Mouse (Mus musculus) heart, postnatal 0 days (tissue): ENCODE measurements at regions not wholly inside any gene's neighbourhood (a gene's known extent, or its start where the extent isn't known, plus 50 kb on each side); places are given as distances from the start of the nearest gene placed in this dataset.

Experiments
- ATAC-seq: fragments of 200-750 bp; cut with Nextera tagmentation; 2 replicates; pipeline ENCODE4 v1.8.0; 2017; ENCODE audit warnings: low read depth, moderate number of reproducible peaks, moderate library complexity; ENCODE audit not compliant: insufficient read depth
- DNase-seq: peaks from one replicate; pipeline ENCODE4 v3.0.0-alpha.2; 2016; ENCODE audit warnings: low spot score
- H3K27ac ChIP-seq: fragments of 300-500 bp; sonication (generic); 2 replicates; pipeline ENCODE4 v1.5.1; 2014; ENCODE audit warnings: low read depth, mild to moderate bottlenecking
- H3K27me3 ChIP-seq: fragments of 300-500 bp; sonication (generic); 2 replicates; pipeline ENCODE4 v1.6.1; 2014; ENCODE audit warnings: low read length, mixed read lengths; ENCODE audit not compliant: control insufficient read depth, insufficient read depth
- H3K36me3 ChIP-seq: fragments of 300-500 bp; sonication (generic); replicated peaks from 2 replicates; pipeline ENCODE4 v1.6.1; 2014; ENCODE audit warnings: low read length, mixed read lengths; ENCODE audit not compliant: control insufficient read depth, insufficient read depth
- H3K4me1 ChIP-seq: fragments of 300-500 bp; sonication (generic); 2 replicates; pipeline ENCODE4 v1.6.1; 2014; ENCODE audit warnings: antibody characterized with exemption; ENCODE audit not compliant: control insufficient read depth, insufficient read depth
- H3K4me2 ChIP-seq: fragments of 300-500 bp; sonication (generic); 2 replicates; pipeline ENCODE4 v1.6.1; 2014; ENCODE audit warnings: low read depth, mild to moderate bottlenecking, low read length, moderate library complexity
- H3K4me3 ChIP-seq: fragments of 300-500 bp; sonication (generic); 2 replicates; pipeline ENCODE4 v1.5.1; 2014; ENCODE audit warnings: low read depth, low read length
- H3K9ac ChIP-seq: fragments of 300-500 bp; sonication (generic); replicated peaks from 2 replicates; pipeline ENCODE4 v1.6.1; 2014; ENCODE audit warnings: low read depth, low read length, mixed read lengths
- H3K9me3 ChIP-seq: fragments of 300-500 bp; sonication (generic); replicated peaks from 2 replicates; pipeline ENCODE4 v1.6.1; 2016; ENCODE audit warnings: low read length; ENCODE audit not compliant: control insufficient read depth
- CTCF ChIP-seq: IDR thresholded peaks from 2 replicates; pipeline ENCODE4 v1.5.1; 2016; ENCODE audit warnings: antibody characterized with exemption, control low read depth, low read depth
- EP300 ChIP-seq: IDR thresholded peaks from 2 replicates; pipeline ENCODE4 v1.6.1; 2016; ENCODE audit warnings: antibody characterized with exemption, low read depth
- WGBS: fragments of 180-500 bp; shearing (Covaris S2); extraction: QIAGEN DNeasy Blood & Tissue Kit; methylation state at CpG from one replicate; pipeline ENCODE4 v1.1.7; 2014; 5-methylcytosine and 5-hydroxymethylcytosine counted together

- TF ChIP-seq EP300 (no peak), CTCF (no peak)
- Histone ChIP-seq H3K4me3 (no peak overlapping the region), H3K9me3 (no peaks in the 10 kb centered on the region), H3K4me1 (no peaks in the 10 kb centered on the region), H3K27me3 (no peaks in the 10 kb centered on the region), H3K27ac (no peak overlapping the region), H3K36me3 (no peaks in the 10 kb centered on the region), H3K9ac (no peak overlapping the region), H3K4me2 (no peak overlapping the region)
- 49% methylated on average over 3 of the region's 3 CpGs for WGBS
- no peak for ATAC-seq
- DNase-seq = no peak
Measured at GRCm38 (mm10) chr5:45270679-45271078, 179.4 kb downstream of the Qdpr start.

GRCm38 (mm10) chr5:45269391-45269790, 180.6 kb downstream of the Qdpr start:
- 74% methylated on average over 5 of the region's 5 CpGs for WGBS

GRCm38 (mm10) chr5:45266914-45267313, 183.1 kb downstream of the Qdpr start:
- Histone ChIP-seq H3K27ac (no peak overlapping the region), H3K9me3 (no peaks in the 10 kb centered on the region), H3K4me1 (no peaks in the 10 kb centered on the region), H3K4me3 (no peak overlapping the region), H3K27me3 (no peaks in the 10 kb centered on the region), H3K36me3 (no peaks in the 10 kb centered on the region), H3K9ac (no peak overlapping the region), H3K4me2 (no peak overlapping the region)
- ATAC-seq (no peak), DNase-seq (no peak)
- TF ChIP-seq EP300 = no peak
- TF ChIP-seq CTCF = no peak
- WGBS = 54% methylated on average over 5 of the region's 5 CpGs

More at GRCm38 (mm10) chr5:45269391-45269790, 180.6 kb downstream of the Qdpr start:
- no peak overlapping the region for H3K27ac ChIP-seq
- DNase-seq (no peak), ATAC-seq (no peak)
- H3K4me1 ChIP-seq = no peaks in the 10 kb centered on the region
- H3K4me2 ChIP-seq = no peak overlapping the region
- no peaks in the 10 kb centered on the region for H3K36me3 ChIP-seq
- TF ChIP-seq EP300 = no peak
- TF ChIP-seq CTCF = no peak
- H3K4me3 ChIP-seq = no peak overlapping the region
- H3K9me3 ChIP-seq = no peaks in the 10 kb centered on the region
- no peak overlapping the region for H3K9ac ChIP-seq
- no peaks in the 10 kb centered on the region for H3K27me3 ChIP-seq

- no peaks in the 10 kb centered on the region for H3K4me1 ChIP-seq
- H3K4me3 ChIP-seq = no peak overlapping the region
- no peak overlapping the region for H3K27ac ChIP-seq
- DNase-seq (no peak), ATAC-seq (no peak)
- no peaks in the 10 kb centered on the region for H3K9me3 ChIP-seq
- no peak overlapping the region for H3K4me2 ChIP-seq
- WGBS = 88% methylated on average over 1 of the region's 1 CpGs
- TF ChIP-seq EP300 (no peak), CTCF (no peak)
- no peak overlapping the region for H3K9ac ChIP-seq
- H3K36me3 ChIP-seq = no peaks in the 10 kb centered on the region
- no peaks in the 10 kb centered on the region for H3K27me3 ChIP-seq
Measured at GRCm38 (mm10) chr5:45258486-45258885, 191.6 kb downstream of the Qdpr start.

- H3K9me3 ChIP-seq = no peaks in the 10 kb centered on the region
- no peak overlapping the region for H3K4me2 ChIP-seq
- H3K27ac ChIP-seq = no peak overlapping the region
- DNase-seq = no peak
- ATAC-seq = no peak
- no peak overlapping the region for H3K9ac ChIP-seq
- no peaks in the 10 kb centered on the region for H3K27me3 ChIP-seq
- TF ChIP-seq CTCF (no peak), EP300 (no peak)
- no peaks in the 10 kb centered on the region for H3K36me3 ChIP-seq
- no peaks in the 10 kb centered on the region for H3K4me1 ChIP-seq
- H3K4me3 ChIP-seq = no peak overlapping the region
- 48% methylated on average over 9 of the region's 9 CpGs for WGBS
Measured at GRCm38 (mm10) chr5:45256256-45256999, 193.6 kb downstream of the Qdpr start.

- H3K4me1 ChIP-seq = no peaks in the 10 kb centered on the region
- no peak overlapping the region for H3K4me2 ChIP-seq
- TF ChIP-seq CTCF = no peak
- no peak for TF ChIP-seq EP300
- no peak overlapping the region for H3K4me3 ChIP-seq
- no peak for DNase-seq
- no peaks in the 10 kb centered on the region for H3K27me3 ChIP-seq
- H3K9me3 ChIP-seq = no peaks in the 10 kb centered on the region
- 70% methylated on average over 4 of the region's 4 CpGs for WGBS
- H3K9ac ChIP-seq = no peak overlapping the region
- no peak for ATAC-seq
- no peak overlapping the region for H3K27ac ChIP-seq
- H3K36me3 ChIP-seq = no peaks in the 10 kb centered on the region
Measured at GRCm38 (mm10) chr5:45231856-45232255, 218.2 kb downstream of the Qdpr start.
